Mouse (Mus musculus): ENCODE data around the gene Prodh2.

DNA sequence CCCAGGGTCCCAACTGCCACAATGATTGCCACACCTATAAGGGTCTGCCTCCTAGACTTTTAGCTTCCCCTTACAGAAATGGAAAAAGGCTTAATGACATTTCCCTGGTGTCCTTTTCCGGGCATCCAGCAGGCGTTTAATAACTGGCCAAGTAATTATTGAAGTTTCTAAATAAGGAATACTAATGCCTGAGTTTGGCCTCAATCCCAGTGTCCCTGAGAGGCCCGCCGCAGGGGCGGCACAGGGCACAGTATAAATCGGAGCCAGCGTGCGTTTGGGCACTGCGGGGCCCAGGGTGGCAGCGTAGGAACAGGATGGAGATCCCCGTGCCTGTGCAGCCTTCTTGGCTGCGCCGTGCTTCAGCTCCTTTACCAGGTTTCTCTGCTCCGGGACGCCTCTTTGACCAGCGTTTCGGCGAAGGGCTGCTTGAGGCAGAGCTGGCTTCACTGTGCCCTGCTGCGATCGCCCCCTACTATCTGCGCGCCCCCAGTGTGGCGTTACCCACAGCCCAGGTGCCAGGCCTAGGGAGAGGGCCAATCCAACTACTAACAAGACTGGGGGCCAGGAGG lies 59.7 kb downstream of the Prodh2 start:
- TF ChIP-seq POLR2A (IDR thresholded peaks at IDR 0.05; ENCODE audit: insufficient read depth, low read length) (no peak), CTCF (IDR thresholded peaks at IDR 0.05; ENCODE audit: low read depth, low read length) (no peak), EP300 (IDR thresholded peaks at IDR 0.05; ENCODE audit: insufficient read depth, low read depth, low read length) (no peak)

Measured in ES-Bruce4 (cell line).